Mouse (Mus musculus) MEL (cell line): ENCODE results near the gene Tmem98.

ENCODE experiments used
- CTCF ChIP-seq, 3 experiments: IDR thresholded peaks in 2 of 3; conservative IDR thresholded peaks in 1 of 3; 2 replicates each; pipeline ENCODE4 v1.5.1; 2011 to 2012; ENCODE audit warnings: low read length in 3 of 3, low read depth in 2 of 3, mild to moderate bottlenecking in 2 of 3, improper control_type of control experiment in 1 of 3, inconsistent platforms in 1 of 3, mixed read lengths in 1 of 3, moderate library complexity in 1 of 3; ENCODE audit not compliant: control insufficient read depth in 1 of 3, insufficient read depth in 1 of 3, poor library complexity in 1 of 3, severe bottlenecking in 1 of 3
- E2F4 ChIP-seq: IDR thresholded peaks from 2 replicates; pipeline ENCODE4 v1.6.1; 2011; ENCODE audit warnings: low read depth, low read length, improper control_type of control experiment, borderline replicate concordance
- EP300 ChIP-seq, 2 experiments: IDR thresholded peaks; 2 replicates each; pipeline ENCODE4 v1.6.1; 2011; ENCODE audit warnings: improper control_type of control experiment in 2 of 2, low read length in 2 of 2, low read depth in 1 of 2, mild to moderate bottlenecking in 1 of 2
- ETS1 ChIP-seq: IDR thresholded peaks from 2 replicates; pipeline ENCODE4 v1.6.1; 2012; ENCODE audit warnings: low read depth, mild to moderate bottlenecking, inconsistent platforms, low read length, improper control_type of control experiment, moderate library complexity
- GATA1 ChIP-seq: IDR thresholded peaks from 2 replicates; pipeline ENCODE4 v1.6.1; 2011; ENCODE audit warnings: low read depth, low read length, improper control_type of control experiment
- MXI1 ChIP-seq: IDR thresholded peaks from 2 replicates; pipeline ENCODE4 v1.6.1; 2011; ENCODE audit warnings: mild to moderate bottlenecking, low read depth, low read length, improper control_type of control experiment
- POLR2A ChIP-seq, 2 experiments: IDR thresholded peaks; 2 replicates each; pipeline ENCODE4 v1.6.1; 2011 to 2012; ENCODE audit warnings: low read length in 2 of 2, mild to moderate bottlenecking in 2 of 2, control low read depth in 1 of 2, improper control_type of control experiment in 1 of 2, low read depth in 1 of 2, moderate library complexity in 1 of 2; ENCODE audit not compliant: control insufficient read depth in 1 of 2, insufficient read depth in 1 of 2, poor library complexity in 1 of 2
- POLR2AphosphoS2 ChIP-seq: IDR thresholded peaks from 2 replicates; pipeline ENCODE4 v1.6.1; 2011; ENCODE audit warnings: low read length, improper control_type of control experiment
- POLR2AphosphoS5 ChIP-seq: IDR thresholded peaks from 2 replicates; pipeline ENCODE4 v1.6.1; 2012; ENCODE audit warnings: low read depth, borderline replicate concordance, mild to moderate bottlenecking, inconsistent platforms, low read length, moderate library complexity, mixed read lengths
- TAL1 ChIP-seq: IDR thresholded peaks from 2 replicates; pipeline ENCODE4 v1.6.1; 2012; ENCODE audit warnings: mild to moderate bottlenecking, inconsistent platforms, low read length, moderate library complexity, mixed read lengths
- TBP ChIP-seq: IDR thresholded peaks from 2 replicates; pipeline ENCODE4 v1.8.0; 2011; ENCODE audit warnings: low read depth, low read length, improper control_type of control experiment
- TCF12 ChIP-seq: IDR thresholded peaks from 2 replicates; pipeline ENCODE4 v1.6.1; 2014; ENCODE audit warnings: low read depth, mild to moderate bottlenecking, inconsistent platforms, low read length, improper control_type of control experiment, moderate library complexity
- USF2 ChIP-seq, 2 experiments: IDR thresholded peaks; 2 replicates each; pipeline ENCODE4 v1.6.1; 2011 to 2012; ENCODE audit warnings: improper control_type of control experiment in 2 of 2, low read length in 2 of 2, borderline replicate concordance in 1 of 2, inconsistent platforms in 1 of 2, low read depth in 1 of 2, mild to moderate bottlenecking in 1 of 2; ENCODE audit not compliant: insufficient read depth in 1 of 2
- ZNF384 ChIP-seq: IDR thresholded peaks from 2 replicates; pipeline ENCODE4 v1.6.1; 2012; ENCODE audit warnings: low read depth, mild to moderate bottlenecking, inconsistent platforms, low read length, improper control_type of control experiment

GRCm38 (mm10) chr11:80843435-80843834 is 33.5 kb downstream of the Tmem98 start:
- TF ChIP-seq ETS1 (0 out of 2 replicates have a peak, but pooled peaks have one; percentile 26), POLR2A (IDR thresholded peaks at IDR 0.05; ENCODE audit: control insufficient read depth in 1 of 2, insufficient read depth in 1 of 2, low read depth in 1 of 2, low read length in 2 of 2, poor library complexity in 1 of 2) (no peak), CTCF (IDR thresholded peaks at IDR 0.05 in 2 of 3, conservative IDR thresholded peaks at IDR 0.05 in 1 of 3; ENCODE audit: control insufficient read depth in 1 of 3, insufficient read depth in 1 of 3, low read depth in 2 of 3, low read length in 3 of 3, poor library complexity in 1 of 3, severe bottlenecking in 1 of 3) (no peak), MXI1 (no peak), POLR2AphosphoS5 (no peak), TBP (no peak), POLR2AphosphoS2 (no peak), ZNF384 (no peak), TAL1 (peak; percentile 62), GATA1 (peak; percentile 64), USF2 (IDR thresholded peaks at IDR 0.05; ENCODE audit: borderline replicate concordance in 1 of 2, insufficient read depth in 1 of 2, low read depth in 1 of 2, low read length in 2 of 2) (no peak), EP300 (IDR thresholded peaks at IDR 0.05; ENCODE audit: low read depth in 1 of 2, low read length in 2 of 2) (peak; percentile 42 to 75; a peak in 3 of 4 replicates), TCF12 (peak; percentile 77), E2F4 (no peak)
